Mouse (Mus musculus) right cerebral cortex, adult 18-20 months (tissue): ENCODE data around the gene Cpn2.
A peak's percentile ranks its signal among the peaks of the same experiment; 100 is the strongest.

Experiments
- DNase-seq: peaks from one replicate; pipeline ENCODE4 v3.0.0; 2022; ENCODE audit warnings: mixed read lengths

The Cpn2 gene

GRCm38 (mm10) chr16:30275558-30276340, 8.4 kb upstream of the Cpn2 start:
- no peak for DNase-seq

- DNase-seq: peak; percentile 45
Observed at GRCm38 (mm10) chr16:30273065-30273464, 5.8 kb upstream of the Cpn2 start.

GRCm38 (mm10) chr16:30271941-30272595, 4.8 kb upstream of the Cpn2 start:
- DNase-seq: peak; percentile 19

GRCm38 (mm10) chr16:30271223-30271761, 4.0 kb upstream of the Cpn2 start:
- DNase-seq: no peak

GRCm38 (mm10) chr16:30266561-30266960, 738 bp downstream of the Cpn2 start:
- no peak for DNase-seq

GRCm38 (mm10) chr16:30265611-30266010, 1.7 kb downstream of the Cpn2 start:
- DNase-seq: no peak

GRCm38 (mm10) chr16:30263156-30263555, 4.1 kb downstream of the Cpn2 start:
- no peak for DNase-seq

- DNase-seq: peak; percentile 51
Observed at GRCm38 (mm10) chr16:30262664-30263063, 4.6 kb downstream of the Cpn2 start.

- no peak for DNase-seq
Observed at GRCm38 (mm10) chr16:30262157-30262556, 5.1 kb downstream of the Cpn2 start.

- no peak for DNase-seq
Observed at GRCm38 (mm10) chr16:30261341-30261740, 6.0 kb downstream of the Cpn2 start.

GRCm38 (mm10) chr16:30260012-30260635, 7.2 kb downstream of the Cpn2 start:
- DNase-seq: no peak

GRCm38 (mm10) chr16:30259444-30259843, 7.9 kb downstream of the Cpn2 start:
- no peak for DNase-seq

GRCm38 (mm10) chr16:30258441-30258840, 8.9 kb downstream of the Cpn2 start:
- no peak for DNase-seq

GRCm38 (mm10) chr16:30257718-30258117, 9.6 kb downstream of the Cpn2 start:
- no peak for DNase-seq

GRCm38 (mm10) chr16:30255061-30255460, 12.2 kb downstream of the Cpn2 start:
- DNase-seq: no peak

- DNase-seq: no peak
Observed at GRCm38 (mm10) chr16:30253900-30254299, 13.4 kb downstream of the Cpn2 start.

- DNase-seq: no peak
Observed at GRCm38 (mm10) chr16:30253374-30253773, 13.9 kb downstream of the Cpn2 start.

GRCm38 (mm10) chr16:30252003-30252418, 15.3 kb downstream of the Cpn2 start:
- DNase-seq: peak; percentile 73

GRCm38 (mm10) chr16:30244037-30244700, 23.1 kb downstream of the Cpn2 start:
- no peak for DNase-seq

- no peak for DNase-seq
Observed at GRCm38 (mm10) chr16:30241623-30242022, 25.7 kb downstream of the Cpn2 start.

GRCm38 (mm10) chr16:30238791-30239190, 28.5 kb downstream of the Cpn2 start:
- no peak for DNase-seq

GRCm38 (mm10) chr16:30236091-30236699, 31.1 kb downstream of the Cpn2 start:
- peak; percentile 84 for DNase-seq

- peak; percentile 13 for DNase-seq
Observed at GRCm38 (mm10) chr16:30235577-30235976, 31.7 kb downstream of the Cpn2 start.
